Mouse (Mus musculus) heart, postnatal 4 days (tissue): ENCODE measurements at regions not wholly inside any gene's neighbourhood (a gene's known extent, or its start where the extent isn't known, plus 50 kb on each side); places are given as distances from the start of the nearest gene placed in this dataset.
A peak's percentile ranks its signal among the peaks of the same experiment; 100 is the strongest.

Source experiments
- DNase-seq: peaks from one replicate; pipeline ENCODE4 v3.0.0; 2021

GRCm38 (mm10) chr7:134436917-134437316 lies 51.5 kb upstream of the D7Ertd443e start:
- no peak for DNase-seq

DNA sequence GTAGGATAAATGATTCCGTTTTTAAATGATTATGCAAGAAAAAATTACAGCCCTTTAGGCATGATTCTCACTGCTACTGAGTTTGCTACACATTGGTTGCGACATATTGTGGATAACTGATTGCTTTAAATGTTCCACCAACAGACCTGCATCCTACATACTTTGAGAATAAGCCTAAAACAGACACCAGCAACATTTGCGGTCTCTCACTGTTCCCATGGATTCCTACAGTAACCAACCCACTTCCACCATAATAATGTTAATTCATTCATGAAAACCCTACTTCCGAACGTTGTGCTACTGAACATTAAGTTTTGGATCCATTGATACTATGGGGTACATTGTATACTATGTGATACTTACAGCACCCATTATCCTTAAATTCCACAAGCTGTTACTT lies 53.8 kb upstream of the D7Ertd443e start:
- DNase-seq, result no peak

DNA sequence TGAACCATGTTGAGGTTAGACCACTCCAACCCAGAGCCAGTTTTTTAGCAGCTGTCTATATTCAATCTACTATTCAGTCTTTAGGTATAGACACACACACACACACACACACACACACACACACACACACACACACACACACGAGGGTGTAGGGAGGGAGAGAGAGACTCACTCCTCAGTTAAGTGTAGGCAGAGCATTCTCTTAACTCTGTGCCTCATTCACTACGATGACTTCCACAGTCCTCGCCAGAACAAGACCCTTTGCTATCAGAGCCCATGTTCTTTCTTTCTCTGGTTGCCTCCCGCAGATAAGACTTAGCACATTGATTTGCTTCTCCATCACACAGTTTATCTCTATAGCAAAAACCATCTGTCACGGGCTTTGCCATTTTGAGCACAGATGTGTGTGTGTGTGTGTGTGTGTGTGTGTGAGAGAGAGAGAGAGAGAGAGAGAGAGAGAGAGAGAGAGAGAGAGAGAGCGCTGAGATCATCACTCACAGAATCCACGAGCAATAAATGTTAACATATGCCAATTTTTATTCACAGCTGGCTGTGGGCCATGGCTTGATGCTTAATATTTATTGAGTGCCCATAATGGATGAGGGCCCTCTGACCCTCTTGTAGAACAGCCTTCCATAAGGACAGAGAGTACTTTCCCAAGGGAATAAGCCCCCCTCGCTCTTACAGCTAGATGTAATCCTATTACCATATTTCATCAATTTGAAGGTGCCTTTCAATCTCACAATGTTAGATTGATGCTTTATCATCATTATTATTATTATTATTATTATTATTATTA lies 59.7 kb upstream of the D7Ertd443e start:
- DNase-seq, result no peak

DNA sequence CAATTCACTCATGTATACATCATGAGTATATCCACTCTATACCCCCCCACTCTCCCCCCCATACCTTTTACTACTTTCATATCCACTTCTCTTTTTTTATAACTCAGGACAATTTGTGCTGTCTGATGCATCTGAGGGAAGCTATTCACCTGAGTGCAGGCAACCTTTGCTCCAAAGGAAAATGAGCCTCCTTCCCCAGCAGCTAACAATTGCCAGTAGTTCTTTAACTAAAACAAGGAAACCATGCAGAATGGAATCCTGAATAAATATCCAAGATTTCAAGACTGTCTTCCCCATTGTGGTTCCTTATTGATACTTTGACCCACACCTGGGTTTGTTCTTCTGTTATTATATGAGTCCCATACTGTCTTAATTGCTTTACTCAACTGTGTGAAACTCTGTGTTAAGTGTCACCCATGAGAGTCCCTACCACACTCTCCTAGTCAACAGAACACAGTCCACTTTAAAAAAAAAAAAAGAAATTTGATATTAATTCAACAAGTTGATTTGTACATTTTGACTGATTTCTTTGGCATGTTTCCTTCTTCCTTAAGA lies 62.3 kb upstream of the D7Ertd443e start:
- no peak for DNase-seq

- no peak for DNase-seq
Observed at GRCm38 (mm10) chr7:134448831-134449230, 63.4 kb upstream of the D7Ertd443e start.

GRCm38 (mm10) chr7:134462677-134463076 lies 77.2 kb upstream of the D7Ertd443e start:
- DNase-seq, result peak; percentile 41

DNA sequence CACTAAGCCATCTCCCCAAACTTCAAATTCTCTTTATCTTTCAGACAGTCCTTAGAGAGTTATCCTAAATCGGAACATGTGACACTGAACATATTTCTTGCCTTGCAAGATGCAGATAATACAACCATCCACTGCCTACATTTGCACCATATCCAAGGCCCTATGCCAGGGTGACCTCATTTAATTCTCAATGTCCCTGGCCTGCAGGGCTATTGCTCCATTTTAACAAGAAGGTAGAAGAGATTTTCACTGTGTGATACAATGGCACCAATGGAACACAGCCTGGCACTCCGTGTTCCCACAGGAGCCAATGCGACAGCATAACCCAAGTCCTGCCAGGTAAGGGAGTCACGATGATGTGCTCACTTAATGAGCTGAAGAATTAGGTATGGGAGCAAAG lies 77.9 kb upstream of the D7Ertd443e start:
- DNase-seq, result no peak

GRCm38 (mm10) chr7:134467216-134467615 lies 81.8 kb upstream of the D7Ertd443e start:
- DNase-seq, result no peak

DNA sequence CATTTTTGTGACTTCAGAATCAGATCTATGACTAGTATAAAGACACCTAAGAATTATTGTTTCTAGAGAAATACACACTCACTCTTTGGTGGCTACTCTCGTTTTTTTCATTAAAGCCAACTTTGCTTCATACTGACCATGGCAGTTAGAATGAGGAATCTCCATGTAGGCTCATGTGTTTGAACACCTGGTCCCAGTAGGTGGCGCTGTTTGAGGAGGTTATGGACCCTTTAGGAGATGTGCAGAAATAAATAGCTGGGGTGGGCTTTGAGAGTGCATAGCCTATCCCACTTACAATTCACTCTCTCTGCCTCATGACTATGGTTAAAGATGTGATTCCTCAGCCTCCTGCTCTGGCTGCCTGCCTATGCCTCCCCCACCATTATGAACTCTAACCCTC lies 85.8 kb upstream of the D7Ertd443e start:
- peak; percentile 42 for DNase-seq

- DNase-seq, result no peak
Observed at GRCm38 (mm10) chr7:134491326-134491725, 105.9 kb upstream of the D7Ertd443e start.

DNA sequence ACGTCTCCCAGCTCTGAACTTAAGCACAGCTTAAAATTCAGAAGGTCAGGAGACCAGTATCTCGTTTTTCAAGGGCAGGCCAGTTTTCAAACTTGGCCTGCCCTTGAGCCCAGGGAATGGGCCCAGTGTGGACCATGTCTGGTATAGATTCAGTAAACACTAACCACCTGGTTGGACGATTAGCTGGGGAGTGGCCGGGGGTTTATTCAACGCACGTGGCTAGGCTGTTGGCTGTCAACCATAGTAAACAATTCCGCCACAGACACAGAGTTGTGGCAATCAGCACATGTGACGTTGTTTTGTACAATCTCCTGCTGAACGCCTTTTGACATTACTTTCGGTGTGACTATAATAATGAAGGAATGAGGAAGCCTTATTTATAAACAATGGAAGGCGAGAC lies 111.8 kb upstream of the D7Ertd443e start:
- DNase-seq, result peak; percentile 4

GRCm38 (mm10) chr7:134497870-134498269 lies 112.4 kb upstream of the D7Ertd443e start:
- no peak for DNase-seq

- DNase-seq, result peak; percentile 56
Observed at GRCm38 (mm10) chr7:134498716-134499115, 113.3 kb upstream of the D7Ertd443e start.

DNA sequence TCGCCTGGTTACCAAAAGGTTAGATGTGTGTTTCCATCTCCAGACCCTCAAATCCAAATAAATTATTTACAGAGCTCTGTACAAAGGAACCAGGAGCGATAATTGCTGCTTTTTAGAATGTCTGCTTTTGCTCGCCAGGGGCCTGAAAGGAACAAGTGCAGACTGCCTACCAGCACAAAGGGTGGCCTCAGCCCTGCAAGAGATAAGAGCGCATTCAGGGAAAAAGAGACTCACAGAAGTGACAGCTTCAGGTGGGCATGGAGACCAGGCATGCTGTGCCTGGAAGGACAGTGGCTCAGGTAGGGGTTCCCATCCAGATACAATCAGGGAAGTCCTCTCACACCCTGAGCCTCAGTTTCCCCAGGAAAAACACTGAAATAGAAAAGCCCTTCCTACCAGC lies 114.0 kb upstream of the D7Ertd443e start:
- no peak for DNase-seq

GRCm38 (mm10) chr7:134500210-134500609 lies 114.7 kb upstream of the D7Ertd443e start:
- no peak for DNase-seq

DNA sequence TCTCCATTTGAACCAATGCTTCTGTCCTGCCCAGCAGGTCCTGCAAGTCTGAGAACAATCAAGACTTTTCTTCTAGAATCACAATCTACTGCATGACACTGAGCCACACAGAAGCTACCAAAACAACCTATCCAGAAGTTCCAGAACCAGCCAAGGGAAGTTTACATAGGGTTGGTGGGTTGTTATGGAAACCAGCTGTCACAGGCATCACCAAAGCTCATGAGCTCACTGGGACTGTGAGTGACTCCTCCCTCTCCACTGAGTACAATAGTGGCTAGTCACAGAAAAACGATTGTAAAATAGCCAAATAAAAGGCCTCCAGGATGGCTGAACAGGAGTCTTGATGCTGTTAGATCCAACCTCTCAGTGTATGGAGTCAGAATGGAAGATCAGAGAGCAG lies 115.6 kb upstream of the D7Ertd443e start:
- DNase-seq, result no peak

- no peak for DNase-seq
Observed at GRCm38 (mm10) chr7:134510333-134510928, 125.0 kb upstream of the D7Ertd443e start.

DNA sequence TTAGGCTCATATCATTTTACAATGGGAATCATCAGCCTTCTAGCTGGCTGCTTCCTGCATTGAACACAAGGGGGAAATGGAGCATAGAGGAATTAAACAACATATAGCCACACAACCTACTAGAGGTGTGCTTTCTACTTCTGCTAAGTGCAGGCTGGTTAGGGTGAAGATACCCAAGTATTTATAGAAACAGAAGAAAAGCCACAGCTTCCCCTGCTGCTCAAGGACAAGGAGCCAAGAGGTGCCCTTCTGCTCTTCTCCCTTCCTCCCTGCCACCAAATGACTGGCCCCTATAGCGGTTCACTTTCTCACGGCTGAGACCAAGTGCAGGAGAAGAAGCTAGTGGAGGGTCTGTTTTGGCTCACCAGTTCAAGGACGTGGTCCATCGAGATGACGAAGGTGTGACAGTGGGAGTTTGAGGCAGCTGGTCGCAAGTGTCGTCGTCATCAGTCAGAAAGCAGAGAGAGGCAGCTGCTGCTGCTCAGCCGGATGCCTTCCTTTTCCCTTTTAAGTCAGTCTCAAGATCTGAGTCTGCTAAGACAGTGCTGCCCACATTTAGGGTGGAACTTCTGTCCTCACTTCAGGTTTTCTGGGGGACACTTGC lies 134.0 kb upstream of the D7Ertd443e start:
- DNase-seq, result no peak

- DNase-seq, result no peak
Observed at GRCm38 (mm10) chr7:134523897-134524296, 138.4 kb upstream of the D7Ertd443e start.

- DNase-seq, result no peak
Observed at GRCm38 (mm10) chr7:134525041-134525440, 139.6 kb upstream of the D7Ertd443e start.

- DNase-seq, result no peak
Observed at GRCm38 (mm10) chr7:134525461-134525860, 140.0 kb upstream of the D7Ertd443e start.

- DNase-seq, result no peak
Observed at GRCm38 (mm10) chr7:134527351-134527750, 141.9 kb upstream of the D7Ertd443e start.

DNA sequence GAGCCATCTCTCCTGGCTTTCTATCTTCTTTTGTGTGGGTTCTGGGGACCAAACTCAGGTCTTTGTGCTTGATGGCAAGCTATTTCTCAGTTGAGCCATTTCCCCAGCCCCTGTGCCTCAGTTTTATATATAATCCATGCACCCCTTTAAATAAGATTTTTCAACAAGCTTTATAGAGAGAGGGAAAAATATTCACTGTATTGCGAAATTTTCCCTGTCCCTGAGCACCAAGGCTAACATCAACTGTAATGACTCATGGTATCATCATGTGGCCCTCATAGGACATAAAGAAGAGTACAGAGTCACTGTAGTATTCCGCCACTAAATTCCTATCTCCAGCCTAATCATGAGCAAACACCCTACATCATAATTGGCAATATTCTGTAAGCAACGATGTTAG lies 142.4 kb upstream of the Dock1 start:
- no peak for DNase-seq

- DNase-seq, result no peak
Observed at GRCm38 (mm10) chr7:134534821-134535220, 135.6 kb upstream of the Dock1 start.
